8 mouse cellular contexts compared by ENCODE assay signal in the genomic region with DNA sequence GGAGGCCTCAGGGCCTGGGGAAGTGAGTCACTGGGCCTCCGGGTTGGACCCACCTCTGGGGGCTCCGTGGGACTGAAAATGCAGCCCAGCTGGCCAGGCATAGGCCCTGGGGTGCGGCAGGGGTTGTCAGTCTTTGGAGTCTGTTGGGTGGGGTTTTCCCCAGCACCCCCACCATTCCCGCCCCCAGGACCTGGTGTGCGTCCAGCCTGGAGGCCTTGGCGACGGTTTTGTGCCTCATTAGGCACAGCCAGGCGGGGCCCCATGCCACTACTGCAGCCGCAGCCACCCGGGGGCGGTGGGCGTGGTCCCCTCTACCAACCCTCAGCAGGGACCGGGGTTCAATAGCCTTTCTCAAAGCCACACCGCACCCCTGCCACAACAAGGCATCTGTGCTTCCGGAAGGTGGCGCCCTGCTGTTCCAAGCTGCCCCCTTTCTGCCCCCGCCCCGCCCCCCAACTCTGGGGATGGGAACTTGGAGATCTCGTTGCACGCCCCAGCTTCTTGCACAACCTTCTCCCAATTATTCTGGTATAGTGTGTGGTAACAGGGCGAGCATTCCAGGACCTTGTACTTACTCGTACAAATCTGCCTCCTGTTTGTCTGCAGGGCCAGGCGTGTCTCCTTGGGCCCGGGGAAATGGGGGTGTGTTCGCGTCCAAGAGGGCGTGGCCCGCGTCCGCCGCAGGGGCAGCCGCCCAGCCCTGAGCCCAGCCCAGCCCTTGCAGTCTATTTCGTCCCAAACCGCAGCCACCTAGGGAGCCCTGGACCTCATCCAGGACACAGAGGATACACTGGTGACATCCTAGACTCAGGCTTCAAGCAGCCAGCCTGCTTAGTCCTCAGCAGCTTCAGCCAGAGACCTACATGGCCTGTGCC. TPM values are rescaled to one million over a fixed set of nuclear protein-coding genes. Genes with fewer than 3 reads are reported as not detected.
DNase-seq lines count a peak whose midpoint lies in the region; ATAC-seq lines count a peak whose summit lies in the region.

No protein-coding gene starts in this region.

- H3K4me1 ChIP-seq in intestine, embryonic 14.5 days (replicated peaks; ENCODE audit: control insufficient read depth, insufficient read depth, low read length), result peaks cover 6% of the 10 kb centered on the region; the same call in 1 of the 2 replicates
- H3K4me1 ChIP-seq in limb, embryonic 11.5 days (ENCODE audit: control insufficient read depth, insufficient read depth, low read length), result peaks cover 8% of the 10 kb centered on the region; the same call in 1 of the 2 replicates
- peaks cover 18% of the 10 kb centered on the region for H3K4me1 ChIP-seq in midbrain, embryonic 10.5 days
- peaks cover 5% of the 10 kb centered on the region; the same call in 1 of the 2 replicates for H3K4me1 ChIP-seq in stomach, embryonic 14.5 days (ENCODE audit: control insufficient read depth, insufficient read depth, low read length)

- peak overlapping the region; percentile 43 for H3K4me3 ChIP-seq in intestine, embryonic 14.5 days (ENCODE audit: low read depth, low read length)
- H3K4me3 ChIP-seq in limb, embryonic 11.5 days (ENCODE audit: low read depth, low read length), result peak overlapping the region; percentile 38
- peak overlapping the region; percentile 56 for H3K4me3 ChIP-seq in midbrain, embryonic 10.5 days
- peak overlapping the region; percentile 42 for H3K4me3 ChIP-seq in stomach, embryonic 14.5 days (ENCODE audit: low read depth, low read length)

- ATAC-seq in CD4-positive, CD25-positive, alpha-beta regulatory T cell, adult 4 months, result no peak
- ATAC-seq in granulocyte monocyte progenitor cell, adult 5-6 weeks (replicated peaks; ENCODE audit: poor library complexity, severe bottlenecking), result peak; percentile 81
- peak; percentile 85 for ATAC-seq in intestine, embryonic 14.5 days (replicated peaks; ENCODE audit: low FRiP score, low TSS enrichment, low read depth)
- peak; percentile 90 for ATAC-seq in limb, embryonic 11.5 days (ENCODE audit: insufficient number of reproducible peaks, low FRiP score, low TSS enrichment, low read depth)
- peak; percentile 86 for ATAC-seq in stomach, embryonic 14.5 days (ENCODE audit: insufficient number of reproducible peaks, insufficient read depth, low FRiP score, low read depth)

- H3K36me3 ChIP-seq in intestine, embryonic 14.5 days (ENCODE audit: control insufficient read depth, insufficient read depth, low read length), result no peaks in the 10 kb centered on the region
- H3K36me3 ChIP-seq in limb, embryonic 11.5 days (ENCODE audit: control insufficient read depth, insufficient read depth, low read length), result no peaks in the 10 kb centered on the region
- no peaks in the 10 kb centered on the region for H3K36me3 ChIP-seq in midbrain, embryonic 10.5 days
- no peaks in the 10 kb centered on the region for H3K36me3 ChIP-seq in stomach, embryonic 14.5 days (ENCODE audit: control insufficient read depth, insufficient read depth, low read length)

- H3K9me3 ChIP-seq in intestine, embryonic 14.5 days (ENCODE audit: control insufficient read depth, low read length), result no peaks in the 10 kb centered on the region
- H3K9me3 ChIP-seq in limb, embryonic 11.5 days (ENCODE audit: control insufficient read depth, low read length), result no peaks in the 10 kb centered on the region
- no peaks in the 10 kb centered on the region for H3K9me3 ChIP-seq in midbrain, embryonic 10.5 days (replicated peaks)
- H3K9me3 ChIP-seq in stomach, embryonic 14.5 days (ENCODE audit: control insufficient read depth, low read depth, low read length), result no peaks in the 10 kb centered on the region

- WGBS in intestine, embryonic 14.5 days, result 0% methylated on average over 34 of the region's 34 CpGs
- under 1% methylated on average over 34 of the region's 34 CpGs for WGBS in limb, embryonic 11.5 days
- WGBS in midbrain, embryonic 10.5 days, result 1% methylated on average over 34 of the region's 34 CpGs
- 1% methylated on average over 34 of the region's 34 CpGs for WGBS in stomach, embryonic 14.5 days

- peak; percentile 53 for DNase-seq in CD4-positive, CD25-positive, alpha-beta regulatory T cell, adult 2 months (ENCODE audit: low read depth, low spot score)
- DNase-seq in embryo, embryonic 10 days (ENCODE audit: low spot score), result peak; percentile 80
- peak; percentile 75 for DNase-seq in intestine, embryonic 14.5 days (ENCODE audit: low spot score)
- DNase-seq in limb, embryonic 11.5 days (ENCODE audit: low spot score), result peak; percentile 84
- peak; percentile 70 for DNase-seq in midbrain, embryonic 10.5 days (ENCODE audit: low spot score)

- peak overlapping the region; percentile 51; the same call in 1 of the 2 replicates for H3K27ac ChIP-seq in intestine, embryonic 14.5 days (ENCODE audit: low read depth)
- peak overlapping the region; percentile 70 for H3K27ac ChIP-seq in limb, embryonic 11.5 days (replicated peaks; ENCODE audit: low read depth, low read length)
- H3K27ac ChIP-seq in midbrain, embryonic 10.5 days (replicated peaks), result peak overlapping the region; percentile 84
- peak overlapping the region; percentile 86 for H3K27ac ChIP-seq in stomach, embryonic 14.5 days (ENCODE audit: low read length)

- H3K27me3 ChIP-seq in intestine, embryonic 14.5 days (replicated peaks; ENCODE audit: control insufficient read depth, insufficient read depth, low read length), result no peaks in the 10 kb centered on the region
- no peaks in the 10 kb centered on the region for H3K27me3 ChIP-seq in limb, embryonic 11.5 days (ENCODE audit: control insufficient read depth, insufficient read depth, low read length)
- H3K27me3 ChIP-seq in midbrain, embryonic 10.5 days (ENCODE audit: low read depth, poor library complexity, severe bottlenecking), result peaks cover 4% of the 10 kb centered on the region; the same call in 1 of the 2 replicates
- no peaks in the 10 kb centered on the region for H3K27me3 ChIP-seq in stomach, embryonic 14.5 days (ENCODE audit: control insufficient read depth, insufficient read depth, low read length)

- H3K4me2 ChIP-seq in intestine, embryonic 14.5 days (ENCODE audit: low read length), result peak overlapping the region; percentile 87
- peak overlapping the region; percentile 59 for H3K4me2 ChIP-seq in limb, embryonic 11.5 days (ENCODE audit: low read depth, severe bottlenecking)
- peak overlapping the region; percentile 75 for H3K4me2 ChIP-seq in stomach, embryonic 14.5 days (replicated peaks; ENCODE audit: low read depth, low read length)

- H3K9ac ChIP-seq in intestine, embryonic 14.5 days (ENCODE audit: low read length), result peak overlapping the region; percentile 51
- H3K9ac ChIP-seq in limb, embryonic 11.5 days (ENCODE audit: low read length), result peak overlapping the region; percentile 72
- peak overlapping the region; percentile 26 for H3K9ac ChIP-seq in stomach, embryonic 14.5 days (replicated peaks; ENCODE audit: low read depth, low read length)

RNA-seq across cellular contexts. Expression of a gene that starts 26.1 kb away (rescaled TPM):
- not detected for polyA plus RNA-seq in CD4-positive, CD25-positive, alpha-beta regulatory T cell, adult 4 months (2017; shearing (Covaris generic))
- 0.85 TPM in 1 of 2 replicates, not detected in the other for total RNA-seq in granulocyte monocyte progenitor cell, adult 5-6 weeks (2014; fragmentation: Nextera tagmentation)
- total RNA-seq in granulocyte monocyte progenitor cell, adult 5-6 weeks (2017), result not detected in 2 replicates
- polyA plus RNA-seq in intestine, embryonic 14.5 days (2014; fragmentation: Nextera tagmentation; extraction: Ambion mirVana), result 10.0 and 14.7 TPM in 2 replicates
- 23.4 and 28.2 TPM in 2 replicates for polyA plus RNA-seq in limb, embryonic 11.5 days (2014; fragmentation: Nextera tagmentation; extraction: Ambion mirVana)
- polyA plus RNA-seq in midbrain, embryonic 10.5 days (2016; fragmentation: Nextera tagmentation; extraction: Ambion mirVana), result 36.8 and 44.6 TPM in 2 replicates
- 10.6 and 11.3 TPM in 2 replicates for polyA plus RNA-seq in stomach, embryonic 14.5 days (2014; fragmentation: Nextera tagmentation; extraction: Ambion mirVana)

Comparison
In these comparisons a context has a peak if more than half of its experiments do, and no peak if none do; other contexts are left out.
1. RNA of a gene that starts 26.1 kb away (polyA plus RNA-seq): 36.8 to 44.6 TPM in midbrain, embryonic 10.5 days, 23.4 to 28.2 TPM in limb, embryonic 11.5 days, 10.6 to 11.3 TPM in stomach, embryonic 14.5 days and 10.0 to 14.7 TPM in intestine, embryonic 14.5 days; not detected in CD4-positive, CD25-positive, alpha-beta regulatory T cell, adult 4 months; every median in the first group is over 10 times any median in the second.
2. Peak in every context shown above with its lines, with median percentiles within 50 percentile points of each other: DNase-seq, H3K27ac ChIP-seq, H3K4me2 ChIP-seq, H3K4me3 ChIP-seq and H3K9ac ChIP-seq.